Mouse (Mus musculus): Measurements from ENCODE around the gene Rhobtb1. TPM values are rescaled to one million over a fixed set of nuclear protein-coding genes. Genes with fewer than 3 reads are reported as not detected.

Rhobtb1 gene
- polyA plus RNA-seq, 1 experiment: 8.0 TPM

GRCm38 (mm10) chr10:69206081-69206480, 54.8 kb downstream of the Rhobtb1 start:
- Histone ChIP-seq H3K36me3 (ENCODE audit: control insufficient read depth, insufficient read depth, low read length) (no peaks in the 10 kb centered on the region), H3K27me3 (ENCODE audit: control insufficient read depth, insufficient read depth, low read length) (no peaks in the 10 kb centered on the region), H3K27ac (ENCODE audit: control insufficient read depth, insufficient read depth, low read length) (no peak overlapping the region), H3K4me3 (ENCODE audit: control insufficient read depth, insufficient read depth, low read length) (no peak overlapping the region), H3K4me1 (replicated peaks; ENCODE audit: control insufficient read depth, insufficient read depth, low read length) (no peaks in the 10 kb centered on the region)
- TF ChIP-seq CTCF (IDR thresholded peaks at IDR 0.05; ENCODE audit: borderline replicate concordance, control insufficient read depth, extremely low read depth, insufficient read depth, low read length, poor library complexity) (no peak), POLR2A (IDR thresholded peaks at IDR 0.05; ENCODE audit: control insufficient read depth, extremely low read depth, insufficient read depth, low read length, poor library complexity) (no peak)
- DNase-seq: no peak
- 94% methylated on average over 6 of the region's 6 CpGs for WGBS

DNA sequence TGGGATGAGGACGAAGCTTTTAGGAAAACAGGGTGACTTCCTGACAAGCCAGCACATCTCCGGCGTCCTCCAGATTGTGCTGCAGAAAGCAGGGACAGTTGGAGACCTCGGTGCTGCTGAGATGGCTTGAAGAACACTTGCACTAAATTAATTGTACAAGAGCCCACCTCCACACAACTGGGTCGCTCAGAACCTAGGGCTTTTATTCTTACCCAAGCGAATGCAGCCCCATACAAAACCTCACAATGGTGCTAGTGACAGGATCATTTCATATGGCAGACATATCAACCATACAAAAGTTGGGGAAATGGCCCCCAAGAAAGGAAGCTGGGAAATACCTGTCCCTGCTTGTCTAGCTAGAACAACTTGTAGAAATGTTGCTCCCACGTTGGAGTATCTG, 56.2 kb downstream of the Rhobtb1 start:
- Histone ChIP-seq H3K36me3 (ENCODE audit: control insufficient read depth, insufficient read depth, low read length) (no peaks in the 10 kb centered on the region), H3K4me3 (ENCODE audit: control insufficient read depth, insufficient read depth, low read length) (no peak overlapping the region), H3K4me1 (replicated peaks; ENCODE audit: control insufficient read depth, insufficient read depth, low read length) (no peaks in the 10 kb centered on the region), H3K27ac (ENCODE audit: control insufficient read depth, insufficient read depth, low read length) (no peak overlapping the region), H3K27me3 (ENCODE audit: control insufficient read depth, insufficient read depth, low read length) (peaks cover 4% of the 10 kb centered on the region; the same call in 1 of the 2 replicates)
- no peak for DNase-seq
- no peak for TF ChIP-seq CTCF (IDR thresholded peaks at IDR 0.05; ENCODE audit: borderline replicate concordance, control insufficient read depth, extremely low read depth, insufficient read depth, low read length, poor library complexity)
- no peak for TF ChIP-seq POLR2A (IDR thresholded peaks at IDR 0.05; ENCODE audit: control insufficient read depth, extremely low read depth, insufficient read depth, low read length, poor library complexity)
- 85% methylated on average over 7 of the region's 7 CpGs for WGBS

GRCm38 (mm10) chr10:69207981-69208630, 56.9 kb downstream of the Rhobtb1 start:
- no peak for DNase-seq
- no peaks in the 10 kb centered on the region for H3K36me3 ChIP-seq (ENCODE audit: control insufficient read depth, insufficient read depth, low read length)
- no peak overlapping the region for H3K4me3 ChIP-seq (ENCODE audit: control insufficient read depth, insufficient read depth, low read length)
- no peak overlapping the region for H3K27ac ChIP-seq (ENCODE audit: control insufficient read depth, insufficient read depth, low read length)
- peaks cover 9% of the 10 kb centered on the region; the same call in 1 of the 2 replicates for H3K27me3 ChIP-seq (ENCODE audit: control insufficient read depth, insufficient read depth, low read length)
- WGBS: 95% methylated on average over 15 of the region's 15 CpGs
- H3K4me1 ChIP-seq (replicated peaks; ENCODE audit: control insufficient read depth, insufficient read depth, low read length): 0 out of 2 replicates have a peak, but pooled peaks cover under 1% of the 10 kb centered on the region
- no peak for TF ChIP-seq POLR2A (IDR thresholded peaks at IDR 0.05; ENCODE audit: control insufficient read depth, extremely low read depth, insufficient read depth, low read length, poor library complexity)
- TF ChIP-seq CTCF (IDR thresholded peaks at IDR 0.05; ENCODE audit: borderline replicate concordance, control insufficient read depth, extremely low read depth, insufficient read depth, low read length, poor library complexity): no peak

- Histone ChIP-seq H3K4me3 (ENCODE audit: control insufficient read depth, insufficient read depth, low read length) (no peak overlapping the region), H3K4me1 (replicated peaks; ENCODE audit: control insufficient read depth, insufficient read depth, low read length) (peaks cover 2% of the 10 kb centered on the region; the same call in 1 of the 2 replicates), H3K27ac (ENCODE audit: control insufficient read depth, insufficient read depth, low read length) (no peak overlapping the region), H3K36me3 (ENCODE audit: control insufficient read depth, insufficient read depth, low read length) (no peaks in the 10 kb centered on the region), H3K27me3 (ENCODE audit: control insufficient read depth, insufficient read depth, low read length) (peaks cover 9% of the 10 kb centered on the region; the same call in 1 of the 2 replicates)
- TF ChIP-seq POLR2A (IDR thresholded peaks at IDR 0.05; ENCODE audit: control insufficient read depth, extremely low read depth, insufficient read depth, low read length, poor library complexity) (no peak), CTCF (IDR thresholded peaks at IDR 0.05; ENCODE audit: borderline replicate concordance, control insufficient read depth, extremely low read depth, insufficient read depth, low read length, poor library complexity) (no peak)
- no peak for DNase-seq
- 94% methylated on average over 3 of the region's 3 CpGs for WGBS
Measured at GRCm38 (mm10) chr10:69208705-69209104, 57.5 kb downstream of the Rhobtb1 start.

DNA sequence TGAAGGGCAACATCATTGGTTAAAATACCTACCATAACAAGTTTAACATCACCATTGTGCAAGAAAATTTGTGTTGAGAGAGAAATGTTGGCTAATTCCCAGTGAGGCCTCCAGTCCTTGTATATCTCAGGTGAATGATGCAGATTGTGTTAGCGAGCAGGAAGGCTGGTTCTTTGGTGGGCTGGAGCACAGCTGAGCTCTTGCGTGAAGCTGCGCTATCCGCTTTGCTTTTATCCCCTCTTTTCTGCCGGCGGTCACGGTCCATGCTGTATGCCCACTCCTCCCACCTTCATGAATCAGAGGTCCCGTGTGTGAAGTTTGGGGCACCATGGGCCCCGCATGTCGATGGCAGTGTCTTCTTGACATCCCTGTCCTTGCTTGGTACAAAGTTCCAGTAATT, 58.8 kb downstream of the Rhobtb1 start:
- Histone ChIP-seq H3K36me3 (ENCODE audit: control insufficient read depth, insufficient read depth, low read length) (no peaks in the 10 kb centered on the region), H3K4me1 (replicated peaks; ENCODE audit: control insufficient read depth, insufficient read depth, low read length) (peaks cover 2% of the 10 kb centered on the region; the same call in 1 of the 2 replicates), H3K27me3 (ENCODE audit: control insufficient read depth, insufficient read depth, low read length) (peaks cover 9% of the 10 kb centered on the region; the same call in 1 of the 2 replicates), H3K4me3 (ENCODE audit: control insufficient read depth, insufficient read depth, low read length) (no peak overlapping the region), H3K27ac (ENCODE audit: control insufficient read depth, insufficient read depth, low read length) (no peak overlapping the region)
- 98% methylated on average over 10 of the region's 10 CpGs for WGBS
- no peak for DNase-seq
- no peak for TF ChIP-seq CTCF (IDR thresholded peaks at IDR 0.05; ENCODE audit: borderline replicate concordance, control insufficient read depth, extremely low read depth, insufficient read depth, low read length, poor library complexity)
- TF ChIP-seq POLR2A (IDR thresholded peaks at IDR 0.05; ENCODE audit: control insufficient read depth, extremely low read depth, insufficient read depth, low read length, poor library complexity): no peak

GRCm38 (mm10) chr10:69210659-69211058, 59.4 kb downstream of the Rhobtb1 start:
- WGBS: 80% methylated on average over 5 of the region's 5 CpGs
- TF ChIP-seq CTCF (IDR thresholded peaks at IDR 0.05; ENCODE audit: borderline replicate concordance, control insufficient read depth, extremely low read depth, insufficient read depth, low read length, poor library complexity) (no peak), POLR2A (IDR thresholded peaks at IDR 0.05; ENCODE audit: control insufficient read depth, extremely low read depth, insufficient read depth, low read length, poor library complexity) (no peak)
- Histone ChIP-seq H3K27ac (ENCODE audit: control insufficient read depth, insufficient read depth, low read length) (no peak overlapping the region), H3K27me3 (ENCODE audit: control insufficient read depth, insufficient read depth, low read length) (peaks cover 9% of the 10 kb centered on the region; the same call in 1 of the 2 replicates), H3K4me3 (ENCODE audit: control insufficient read depth, insufficient read depth, low read length) (no peak overlapping the region), H3K36me3 (ENCODE audit: control insufficient read depth, insufficient read depth, low read length) (no peaks in the 10 kb centered on the region), H3K4me1 (replicated peaks; ENCODE audit: control insufficient read depth, insufficient read depth, low read length) (peaks cover 2% of the 10 kb centered on the region; the same call in 1 of the 2 replicates)
- DNase-seq: no peak

All from thymus, adult 2 months (tissue).